Mouse (Mus musculus): ENCODE measurements around the gene Ucn3. TPM values are rescaled to one million over a fixed set of nuclear protein-coding genes. Genes with fewer than 3 reads are reported as not detected.

Ucn3 gene
- polyA plus RNA-seq (2012; rRNA removed) (0.03 TPM in 1 of 2 replicates, not detected in the other), polyA plus RNA-seq (2014; fragmentation: Nextera tagmentation; extraction: Ambion mirVana) (not detected in 2 replicates)

- no peak for ATAC-seq (ENCODE audit: insufficient read depth)
Measured at GRCm38 (mm10) chr13:3945249-3945648, at the start of gene Ucn3. Gene Ucn3, minus strand, starts transcription at chr13:3945349.

GRCm38 (mm10) chr13:3992081-3992480 is 46.9 kb upstream of the Ucn3 start:
- no peak overlapping the region for H3K27ac ChIP-seq
- H3K9me3 ChIP-seq (ENCODE audit: control insufficient read depth, low read length): no peaks in the 10 kb centered on the region
- H3K4me2 ChIP-seq (ENCODE audit: low read depth): no peak overlapping the region
- no peak overlapping the region for H3K4me3 ChIP-seq (ENCODE audit: insufficient read depth in 1 of 2, low read depth in 2 of 2, low read length in 2 of 2)
- H3K9ac ChIP-seq (replicated peaks): no peak overlapping the region
- H3K36me3 ChIP-seq (replicated peaks; ENCODE audit: control insufficient read depth, insufficient read depth, low read depth): no peaks in the 10 kb centered on the region
- no peak for ATAC-seq (ENCODE audit: insufficient read depth)
- no peak for DNase-seq (ENCODE audit: low read depth in 3 of 3, low spot score in 3 of 3)
- no peaks in the 10 kb centered on the region for H3K27me3 ChIP-seq (ENCODE audit: control insufficient read depth, insufficient read depth, low read length)
- no peaks in the 10 kb centered on the region for H3K4me1 ChIP-seq (replicated peaks; ENCODE audit: control insufficient read depth in 2 of 2, insufficient read depth in 2 of 2, low read length in 1 of 2)
- TF ChIP-seq EP300 (IDR thresholded peaks at IDR 0.05; ENCODE audit: low read depth) (no peak), CTCF (IDR thresholded peaks at IDR 0.05; ENCODE audit: low read depth) (no peak)

More at GRCm38 (mm10) chr13:3945249-3945648, at the start of gene Ucn3:
- 65% methylated on average over 2 of the region's 2 CpGs for WGBS (ENCODE audit: insufficient replicate concordance)
- no peak within 1 kb of the TSS for H3K4me2 ChIP-seq (ENCODE audit: low read depth)
- H3K27ac ChIP-seq: no peak within 1 kb of the TSS
- no peak within 1 kb of the TSS for H3K9ac ChIP-seq (replicated peaks)
- H3K4me1 ChIP-seq (replicated peaks; ENCODE audit: control insufficient read depth in 2 of 2, insufficient read depth in 2 of 2, low read length in 1 of 2): no peaks in the 10 kb centered on the region
- no peaks in the 10 kb centered on the region for H3K27me3 ChIP-seq (ENCODE audit: control insufficient read depth, insufficient read depth, low read length)
- H3K4me3 ChIP-seq (ENCODE audit: insufficient read depth in 1 of 2, low read depth in 2 of 2, low read length in 2 of 2): no peak within 1 kb of the TSS
- H3K9me3 ChIP-seq (ENCODE audit: control insufficient read depth, low read length): no peaks in the 10 kb centered on the region
- no peak for TF ChIP-seq EP300 (IDR thresholded peaks at IDR 0.05; ENCODE audit: low read depth)
- TF ChIP-seq CTCF (IDR thresholded peaks at IDR 0.05; ENCODE audit: low read depth): no peak
- no peak for DNase-seq (ENCODE audit: low read depth in 3 of 3, low spot score in 3 of 3)
- no peaks in the 10 kb centered on the region for H3K36me3 ChIP-seq (replicated peaks; ENCODE audit: control insufficient read depth, insufficient read depth, low read depth)

GRCm38 (mm10) chr13:3968849-3969248 is 23.7 kb upstream of the Ucn3 start:
- Histone ChIP-seq H3K36me3 (replicated peaks; ENCODE audit: control insufficient read depth, insufficient read depth, low read depth) (no peaks in the 10 kb centered on the region), H3K27me3 (ENCODE audit: control insufficient read depth, insufficient read depth, low read length) (no peaks in the 10 kb centered on the region), H3K4me3 (ENCODE audit: insufficient read depth in 1 of 2, low read depth in 2 of 2, low read length in 2 of 2) (no peak overlapping the region), H3K4me1 (replicated peaks; ENCODE audit: control insufficient read depth in 2 of 2, insufficient read depth in 2 of 2, low read length in 1 of 2) (no peaks in the 10 kb centered on the region), H3K9ac (replicated peaks) (no peak overlapping the region), H3K4me2 (ENCODE audit: low read depth) (no peak overlapping the region), H3K27ac (no peak overlapping the region), H3K9me3 (ENCODE audit: control insufficient read depth, low read length) (no peaks in the 10 kb centered on the region)
- ATAC-seq (ENCODE audit: insufficient read depth) (no peak), DNase-seq (ENCODE audit: low read depth in 3 of 3, low spot score in 3 of 3) (no peak)
- TF ChIP-seq CTCF (IDR thresholded peaks at IDR 0.05; ENCODE audit: low read depth) (no peak), EP300 (IDR thresholded peaks at IDR 0.05; ENCODE audit: low read depth) (no peak)
- WGBS (ENCODE audit: insufficient replicate concordance): 53% methylated on average over 4 of the region's 4 CpGs

- WGBS (ENCODE audit: insufficient replicate concordance): 56% methylated on average over 6 of the region's 6 CpGs
Measured at GRCm38 (mm10) chr13:3951198-3951914, 6.2 kb upstream of the Ucn3 start.

DNA sequence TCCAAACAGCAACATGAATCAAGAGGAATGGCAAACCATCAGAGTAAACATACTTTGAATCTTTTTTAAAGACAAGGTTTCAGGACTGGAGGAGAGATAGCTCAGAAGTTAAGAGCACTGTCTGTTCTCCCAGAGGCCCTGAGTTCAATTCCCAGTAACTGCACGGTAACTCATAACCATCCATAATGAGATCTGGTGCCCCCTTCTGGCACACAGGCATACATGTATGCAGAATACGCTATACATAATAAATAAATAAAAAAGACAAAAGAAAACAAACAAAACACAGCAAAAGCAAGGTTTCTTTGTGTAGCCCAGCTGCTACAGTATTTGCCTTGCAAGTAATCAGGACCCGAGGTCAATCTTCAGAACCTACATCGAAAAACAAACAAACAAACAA is 4.3 kb upstream of the Ucn3 start:
- WGBS (ENCODE audit: insufficient replicate concordance): 63% methylated on average over 4 of the region's 4 CpGs
- DNase-seq (ENCODE audit: low read depth in 3 of 3, low spot score in 3 of 3): no peak
- no peaks in the 10 kb centered on the region for H3K36me3 ChIP-seq (replicated peaks; ENCODE audit: control insufficient read depth, insufficient read depth, low read depth)
- no peak overlapping the region for H3K4me3 ChIP-seq (ENCODE audit: insufficient read depth in 1 of 2, low read depth in 2 of 2, low read length in 2 of 2)
- no peak for ATAC-seq (ENCODE audit: insufficient read depth)
- H3K9me3 ChIP-seq (ENCODE audit: control insufficient read depth, low read length): no peaks in the 10 kb centered on the region
- no peak overlapping the region for H3K27ac ChIP-seq
- H3K4me2 ChIP-seq (ENCODE audit: low read depth): no peak overlapping the region
- no peak overlapping the region for H3K9ac ChIP-seq (replicated peaks)
- H3K27me3 ChIP-seq (ENCODE audit: control insufficient read depth, insufficient read depth, low read length): no peaks in the 10 kb centered on the region
- no peaks in the 10 kb centered on the region for H3K4me1 ChIP-seq (replicated peaks; ENCODE audit: control insufficient read depth in 2 of 2, insufficient read depth in 2 of 2, low read length in 1 of 2)
- TF ChIP-seq CTCF (IDR thresholded peaks at IDR 0.05; ENCODE audit: low read depth) (peak; percentile 10; the same call in 1 of the 2 replicates), EP300 (IDR thresholded peaks at IDR 0.05; ENCODE audit: low read depth) (no peak)

More at GRCm38 (mm10) chr13:3951198-3951914, 6.2 kb upstream of the Ucn3 start:
- no peak for ATAC-seq (ENCODE audit: insufficient read depth)
- Histone ChIP-seq H3K4me3 (ENCODE audit: insufficient read depth in 1 of 2, low read depth in 2 of 2, low read length in 2 of 2) (no peak overlapping the region), H3K27me3 (ENCODE audit: control insufficient read depth, insufficient read depth, low read length) (no peaks in the 10 kb centered on the region), H3K36me3 (replicated peaks; ENCODE audit: control insufficient read depth, insufficient read depth, low read depth) (no peaks in the 10 kb centered on the region), H3K9me3 (ENCODE audit: control insufficient read depth, low read length) (no peaks in the 10 kb centered on the region), H3K4me2 (ENCODE audit: low read depth) (no peak overlapping the region), H3K27ac (no peak overlapping the region), H3K9ac (replicated peaks) (no peak overlapping the region), H3K4me1 (replicated peaks; ENCODE audit: control insufficient read depth in 2 of 2, insufficient read depth in 2 of 2, low read length in 1 of 2) (no peaks in the 10 kb centered on the region)
- DNase-seq (ENCODE audit: low read depth in 3 of 3, low spot score in 3 of 3): no peak
- TF ChIP-seq EP300 (IDR thresholded peaks at IDR 0.05; ENCODE audit: low read depth) (no peak), CTCF (IDR thresholded peaks at IDR 0.05; ENCODE audit: low read depth) (peak; percentile 51)
